Mouse (Mus musculus) kidney, embryonic 14.5 days (tissue): Measurements from ENCODE around the gene Scgb1b2. TPM values are rescaled to one million over a fixed set of nuclear protein-coding genes. Genes with fewer than 3 reads are reported as not detected.

Experiments
- ATAC-seq: fragments of 200-750 bp; cut with Nextera tagmentation; 2 replicates; pipeline ENCODE4 v1.8.0; 2017; ENCODE audit warnings: moderate number of reproducible peaks, mild to moderate bottlenecking, moderate TSS enrichment, moderate library complexity; ENCODE audit not compliant: low FRiP score, low TSS enrichment
- H3K27ac ChIP-seq: fragments of 300-500 bp; sonication (generic); 2 replicates; pipeline ENCODE4 v1.5.1; 2014; ENCODE audit warnings: low read depth, mild to moderate bottlenecking, low read length, moderate library complexity, mixed read lengths
- H3K27me3 ChIP-seq: fragments of 300-500 bp; sonication (generic); 2 replicates; pipeline ENCODE4 v1.6.1; 2014; ENCODE audit warnings: mild to moderate bottlenecking, low read length; ENCODE audit not compliant: control insufficient read depth, insufficient read depth
- H3K36me3 ChIP-seq: fragments of 300-500 bp; sonication (generic); 2 replicates; pipeline ENCODE4 v1.6.1; 2014; ENCODE audit warnings: low read length, mixed read lengths; ENCODE audit not compliant: control insufficient read depth, insufficient read depth
- H3K4me1 ChIP-seq: fragments of 300-500 bp; sonication (generic); 2 replicates; pipeline ENCODE4 v1.6.1; 2014; ENCODE audit warnings: low read length, mixed read lengths; ENCODE audit not compliant: control insufficient read depth, insufficient read depth
- H3K4me2 ChIP-seq: fragments of 300-500 bp; sonication (generic); replicated peaks from 2 replicates; pipeline ENCODE4 v1.6.1; 2014; ENCODE audit warnings: low read depth, mild to moderate bottlenecking, low read length
- H3K4me3 ChIP-seq: fragments of 300-500 bp; sonication (generic); 2 replicates; pipeline ENCODE4 v1.5.1; 2014; ENCODE audit warnings: mild to moderate bottlenecking, low read length
- H3K9ac ChIP-seq: fragments of 300-500 bp; sonication (generic); 2 replicates; pipeline ENCODE4 v1.6.1; 2014; ENCODE audit warnings: low read depth, mild to moderate bottlenecking, low read length, moderate library complexity
- H3K9me3 ChIP-seq: fragments of 300-500 bp; sonication (generic); 2 replicates; pipeline ENCODE4 v1.6.1; 2016; ENCODE audit warnings: low read length; ENCODE audit not compliant: control insufficient read depth
- WGBS: fragments of 180-500 bp; shearing (Covaris S2); extraction: QIAGEN DNeasy Blood & Tissue Kit; methylation state at CpG from one replicate; pipeline ENCODE4 v1.1.7; 2014; 5-methylcytosine and 5-hydroxymethylcytosine counted together
- polyA plus RNA-seq: library from polyadenylated mRNA; unstranded; fragments of >200 nt; fragmentation: Nextera tagmentation; extraction: Ambion mirVana; gene quantifications from 2 replicates; pipeline ENCODE4 v1.2.1, GENCODE M21; 2014

The Scgb1b2 gene
- polyA plus RNA-seq: not detected in 2 replicates

DNA sequence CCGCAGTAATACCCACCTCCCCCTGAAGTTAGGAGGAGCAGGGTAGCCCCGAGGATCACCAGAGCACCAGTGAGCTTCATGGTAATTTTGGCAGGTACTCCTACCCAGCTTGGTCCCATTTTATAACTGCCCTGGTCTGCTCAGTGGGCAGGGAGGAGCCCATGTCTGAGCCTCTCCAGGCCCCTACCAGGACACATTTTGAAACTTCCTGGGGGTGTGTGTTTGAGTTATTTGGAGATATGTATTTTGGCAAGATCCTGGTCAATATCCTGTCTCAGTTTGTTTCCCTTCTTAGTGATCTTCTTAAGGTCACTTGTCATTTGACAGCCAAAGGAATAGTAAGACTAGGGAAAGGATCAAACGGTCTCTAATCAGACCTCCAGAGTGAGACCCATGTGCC is at the start of gene Scgb1b2:
Scgb1b2 (minus strand) TSS at position 101 of the 400 bp plus-strand sequence.
- H3K27ac ChIP-seq: no peak within 1 kb of the TSS
- 87% methylated on average over 3 of the region's 3 CpGs for WGBS
- H3K4me2 ChIP-seq: no peak within 1 kb of the TSS
- H3K4me1 ChIP-seq: no peaks in the 10 kb centered on the region
- no peak for ATAC-seq
- no peaks in the 10 kb centered on the region for H3K36me3 ChIP-seq
- H3K9ac ChIP-seq: no peak within 1 kb of the TSS
- no peak within 1 kb of the TSS for H3K4me3 ChIP-seq
- peaks cover 12% of the 10 kb centered on the region for H3K9me3 ChIP-seq
- no peaks in the 10 kb centered on the region for H3K27me3 ChIP-seq

DNA sequence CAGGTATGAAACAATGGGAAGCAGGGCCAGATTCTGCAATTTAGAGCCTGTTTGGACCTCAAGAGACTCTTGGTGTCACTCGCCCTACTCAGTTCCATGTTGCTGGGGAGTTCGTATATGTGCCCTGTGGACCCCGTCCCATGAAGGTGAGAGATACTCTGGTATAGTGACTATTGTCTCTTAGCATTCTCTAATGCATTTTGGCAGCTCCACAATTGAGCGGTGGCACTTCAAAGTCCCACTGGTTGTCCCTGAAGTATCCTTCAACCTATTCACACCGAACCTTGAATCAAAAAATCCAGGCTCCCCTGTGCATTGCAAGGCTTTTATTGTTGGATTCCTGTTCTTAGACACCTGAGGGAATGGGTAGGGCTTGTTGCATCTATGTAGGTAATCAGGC is 1.4 kb downstream of the Scgb1b2 start, which contains the start of gene Scgb2b2:
Scgb2b2 (plus strand) TSS at position 301 of the 400 bp plus-strand sequence.
- Histone ChIP-seq H3K4me3 (no peak within 1 kb of the TSS), H3K4me1 (no peaks in the 10 kb centered on the region), H3K27ac (no peak within 1 kb of the TSS), H3K27me3 (no peaks in the 10 kb centered on the region), H3K9ac (no peak within 1 kb of the TSS), H3K9me3 (peaks cover 17% of the 10 kb centered on the region), H3K36me3 (no peaks in the 10 kb centered on the region), H3K4me2 (no peak within 1 kb of the TSS)
- WGBS: 85% methylated on average over 5 of the region's 5 CpGs
- no peak for ATAC-seq

Other genes with a start within 250 kb of the Scgb1b2 start
- gene Fxyd5, start 249.3 kb downstream of the Scgb1b2 start, polyA plus RNA-seq: 23.3 and 25.8 TPM in 2 replicates
- gene Fxyd7, start 240.4 kb downstream of the Scgb1b2 start, polyA plus RNA-seq: 8.0 and 9.5 TPM in 2 replicates
- 29.8 and 46.3 TPM in 2 replicates for gene Fxyd1, start 234.6 kb downstream of the Scgb1b2 start, polyA plus RNA-seq
- gene Lgi4, start 232.5 kb downstream of the Scgb1b2 start, polyA plus RNA-seq: 0.47 TPM in 1 of 2 replicates, not detected in the other
- gene Fxyd3, start 215.1 kb downstream of the Scgb1b2 start, polyA plus RNA-seq: 13.4 and 18.2 TPM in 2 replicates
- 26.4 and 27.5 TPM in 2 replicates for gene Hpn, start 176.5 kb downstream of the Scgb1b2 start, polyA plus RNA-seq
- 1.0 and 1.6 TPM in 2 replicates for gene Scn1b, start 164.8 kb downstream of the Scgb1b2 start, polyA plus RNA-seq
- 50.3 and 61.9 TPM in 2 replicates for gene Gramd1a, start 135.9 kb downstream of the Scgb1b2 start, polyA plus RNA-seq
- gene Scgb2b2, start 1.3 kb downstream of the Scgb1b2 start, polyA plus RNA-seq: not detected in 2 replicates
- gene Scgb2b3, start 70.3 kb upstream of the Scgb1b2 start, polyA plus RNA-seq: not detected in 2 replicates
- not detected in 2 replicates for gene Scgb1b3, start 83.8 kb upstream of the Scgb1b2 start, polyA plus RNA-seq